Mouse (Mus musculus): ENCODE results near the gene Ebpl. TPM values are rescaled to one million over a fixed set of nuclear protein-coding genes. Genes with fewer than 3 reads are reported as not detected.

The Ebpl gene
- 10.6 and 11.3 TPM in 2 replicates for polyA plus RNA-seq (2015; fragmentation: Nextera tagmentation; extraction: Ambion mirVana)

DNA sequence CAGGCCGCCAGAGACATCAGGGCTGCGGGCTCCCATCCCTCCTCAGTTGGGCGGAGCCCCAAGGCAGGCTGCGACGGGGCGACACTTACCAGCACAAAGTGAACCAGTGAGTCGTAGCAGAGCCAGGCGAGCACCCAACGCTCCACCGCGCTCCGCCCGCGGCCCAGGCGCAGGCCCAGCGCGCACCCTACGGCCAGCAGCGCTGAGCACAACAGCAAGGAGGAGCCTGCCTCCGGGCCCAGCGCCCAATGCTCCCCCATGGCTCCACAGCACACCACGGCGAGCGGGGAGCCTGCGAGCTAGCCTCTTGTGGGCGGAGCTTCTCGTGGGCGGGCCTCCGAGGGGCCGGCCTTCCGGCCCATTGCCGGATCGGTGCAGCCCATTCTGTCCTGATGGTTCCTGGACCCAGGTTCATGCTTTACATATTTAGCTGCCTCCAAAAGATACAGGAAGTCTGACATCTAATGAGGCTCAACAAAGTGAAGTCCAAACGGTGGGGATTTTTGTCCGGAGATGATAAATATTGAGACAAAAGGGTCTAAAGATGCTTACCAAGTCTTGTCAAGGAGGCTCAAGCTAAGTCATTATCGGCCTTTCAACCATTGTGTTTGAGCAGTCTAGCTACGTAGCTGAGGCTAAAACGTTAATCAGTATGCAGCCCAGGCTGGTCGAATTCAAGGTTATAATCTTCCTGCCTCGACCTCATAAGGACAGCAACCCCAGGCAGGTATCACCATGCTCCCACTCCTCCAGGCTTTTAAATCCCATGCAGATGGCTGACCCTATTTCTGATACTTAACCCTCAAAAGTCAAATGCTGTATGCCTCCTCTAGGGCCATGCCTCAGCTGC lies at the start of gene Ebpl:
Gene Ebpl, minus strand, starts transcription at position 309 of the 850 bp plus-strand sequence.
- Histone ChIP-seq H3K4me1 (peaks cover 10% of the 10 kb centered on the region; the same call in 1 of the 2 replicates), H3K4me2 (peak within 1 kb of the TSS; percentile 64), H3K4me3 (peak within 1 kb of the TSS; percentile 50), H3K36me3 (ENCODE audit: poor library complexity, severe bottlenecking) (peaks cover 4% of the 10 kb centered on the region; the same call in 1 of the 2 replicates), H3K27me3 (no peaks in the 10 kb centered on the region), H3K9ac (peak within 1 kb of the TSS; percentile 67), H3K9me3 (replicated peaks) (no peaks in the 10 kb centered on the region), H3K27ac (peak within 1 kb of the TSS; percentile 74)
- ATAC-seq = peak; percentile 97
- WGBS = under 1% methylated on average over 39 of the region's 40 CpGs

DNA sequence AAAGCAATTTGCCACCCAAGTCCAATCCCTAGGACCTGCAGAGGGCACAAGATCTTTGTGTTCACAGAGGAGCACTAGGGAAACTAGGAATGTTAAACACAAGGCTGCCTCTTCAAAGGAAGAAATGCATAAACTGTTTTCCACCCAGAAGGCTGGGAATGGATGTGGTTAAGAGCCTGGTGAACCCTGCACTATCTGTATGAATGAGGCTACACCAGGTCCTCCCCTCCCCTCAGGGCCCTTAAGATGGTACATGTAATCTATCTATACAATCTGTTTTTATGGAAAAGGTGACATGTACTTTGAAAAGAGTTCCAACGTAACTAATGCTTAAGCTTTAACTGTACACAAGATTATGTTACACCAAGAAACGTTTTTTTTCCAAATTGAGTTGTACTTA lies 49.8 kb upstream of the Ebpl start:
- no peaks in the 10 kb centered on the region for H3K27me3 ChIP-seq
- H3K4me1 ChIP-seq = peaks cover 16% of the 10 kb centered on the region
- H3K9me3 ChIP-seq (replicated peaks) = no peaks in the 10 kb centered on the region
- no peak for ATAC-seq
- H3K9ac ChIP-seq = no peak overlapping the region
- no peaks in the 10 kb centered on the region for H3K36me3 ChIP-seq (ENCODE audit: poor library complexity, severe bottlenecking)
- WGBS = 89% methylated on average over 2 of the region's 2 CpGs
- H3K27ac ChIP-seq = no peak overlapping the region
- no peak overlapping the region for H3K4me3 ChIP-seq
- H3K4me2 ChIP-seq = no peak overlapping the region

DNA sequence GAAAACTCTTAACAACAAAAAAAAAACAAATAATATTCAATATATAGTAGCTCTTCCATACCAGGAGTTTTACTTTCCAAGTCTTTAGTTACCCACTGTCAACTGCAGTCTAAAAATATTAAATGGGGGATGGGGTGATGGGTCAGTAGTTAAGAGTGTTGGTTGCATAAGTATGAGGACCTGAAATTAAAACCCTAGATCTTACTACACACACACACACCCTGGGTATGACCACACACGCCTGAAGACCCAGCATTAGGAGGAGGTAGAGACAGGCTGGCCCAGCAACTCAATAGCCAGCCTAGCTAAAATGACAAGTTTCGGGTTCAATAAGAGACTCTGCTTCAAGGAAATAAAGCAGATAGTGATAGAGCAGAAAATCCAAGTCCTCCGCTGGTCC lies 46.8 kb upstream of the Ebpl start:
- no peak overlapping the region for H3K9ac ChIP-seq
- H3K4me2 ChIP-seq = no peak overlapping the region
- H3K27me3 ChIP-seq = no peaks in the 10 kb centered on the region
- H3K9me3 ChIP-seq (replicated peaks) = no peaks in the 10 kb centered on the region
- no peaks in the 10 kb centered on the region for H3K4me1 ChIP-seq
- WGBS = 91% methylated on average over 3 of the region's 3 CpGs
- no peak for ATAC-seq
- H3K4me3 ChIP-seq = no peak overlapping the region
- peaks cover 2% of the 10 kb centered on the region for H3K36me3 ChIP-seq (ENCODE audit: poor library complexity, severe bottlenecking)
- no peak overlapping the region for H3K27ac ChIP-seq

DNA sequence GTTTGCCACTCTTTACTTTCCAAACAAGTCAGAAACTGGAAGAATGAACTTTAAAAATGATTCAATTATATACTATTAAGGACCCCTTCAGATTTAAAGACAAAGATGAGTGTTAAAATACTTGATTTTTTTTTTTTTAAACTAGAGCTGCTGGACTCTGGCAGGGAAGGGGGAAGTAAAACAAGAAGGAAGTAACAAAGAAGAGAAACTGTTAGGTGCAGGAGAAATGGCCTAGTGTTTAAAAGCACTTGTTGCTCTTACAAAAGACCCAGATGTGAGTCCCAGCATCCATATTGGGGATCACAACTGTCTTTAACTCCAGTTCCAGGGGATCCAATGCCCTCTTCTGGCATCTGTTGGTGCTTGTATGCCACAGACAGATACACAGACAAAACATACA lies 45.5 kb upstream of the Ebpl start:
- ATAC-seq = no peak
- no peaks in the 10 kb centered on the region for H3K9me3 ChIP-seq (replicated peaks)
- H3K4me1 ChIP-seq = no peaks in the 10 kb centered on the region
- no peak overlapping the region for H3K9ac ChIP-seq
- no peak overlapping the region for H3K27ac ChIP-seq
- no peak overlapping the region for H3K4me2 ChIP-seq
- no peak overlapping the region for H3K4me3 ChIP-seq
- no peaks in the 10 kb centered on the region for H3K27me3 ChIP-seq
- peaks cover 9% of the 10 kb centered on the region for H3K36me3 ChIP-seq (ENCODE audit: poor library complexity, severe bottlenecking)

DNA sequence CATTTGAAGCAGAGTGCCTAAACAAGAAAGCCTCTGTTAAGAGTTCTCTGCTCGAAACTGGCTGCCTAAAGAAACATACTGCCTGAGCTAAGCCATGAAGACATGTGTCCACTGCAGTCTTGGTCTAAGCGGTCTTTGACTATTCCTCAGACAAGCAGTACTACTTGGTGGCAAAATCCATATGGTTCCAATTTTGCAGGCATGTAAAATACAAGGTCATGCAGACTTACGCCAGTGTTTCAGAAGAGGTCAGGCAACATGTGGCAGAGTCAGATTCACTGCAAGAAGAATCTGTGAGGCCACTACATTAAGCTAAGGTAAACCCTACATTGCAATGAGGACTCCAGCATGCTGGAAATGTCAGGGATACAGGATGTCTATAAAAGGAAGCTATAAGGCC lies 44.7 kb upstream of the Ebpl start:
- peaks cover 15% of the 10 kb centered on the region for H3K36me3 ChIP-seq (ENCODE audit: poor library complexity, severe bottlenecking)
- 91% methylated on average over 3 of the region's 3 CpGs for WGBS
- H3K4me3 ChIP-seq = no peak overlapping the region
- H3K27me3 ChIP-seq = no peaks in the 10 kb centered on the region
- no peak overlapping the region for H3K27ac ChIP-seq
- H3K4me1 ChIP-seq = no peaks in the 10 kb centered on the region
- H3K9ac ChIP-seq = no peak overlapping the region
- no peak for ATAC-seq
- no peaks in the 10 kb centered on the region for H3K9me3 ChIP-seq (replicated peaks)
- H3K4me2 ChIP-seq = no peak overlapping the region

DNA sequence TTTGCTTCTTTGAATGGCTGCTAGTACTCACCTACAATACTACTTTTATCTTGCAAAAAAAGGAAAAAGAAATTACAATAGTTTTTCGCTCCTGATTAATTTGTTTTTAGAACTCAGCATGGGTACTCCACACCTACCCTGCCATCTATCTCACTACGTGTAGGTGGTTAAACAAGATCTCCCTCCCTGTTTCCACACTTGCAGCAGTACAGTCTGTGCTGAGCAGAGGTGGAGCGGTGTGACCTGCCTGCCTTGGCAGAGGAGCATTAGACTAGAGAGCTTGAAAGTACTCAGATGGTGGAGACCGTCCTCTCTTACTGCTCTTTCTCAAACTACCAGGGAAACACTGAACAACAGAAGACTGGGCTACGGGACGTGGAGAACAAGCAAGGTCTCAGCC lies 34.5 kb upstream of the Ebpl start:
- 86% methylated on average over 6 of the region's 6 CpGs for WGBS
- Histone ChIP-seq H3K27me3 (no peaks in the 10 kb centered on the region), H3K36me3 (ENCODE audit: poor library complexity, severe bottlenecking) (peaks cover 35% of the 10 kb centered on the region), H3K27ac (no peak overlapping the region), H3K9me3 (replicated peaks) (no peaks in the 10 kb centered on the region), H3K4me1 (no peaks in the 10 kb centered on the region), H3K4me3 (no peak overlapping the region), H3K9ac (no peak overlapping the region), H3K4me2 (no peak overlapping the region)
- ATAC-seq = no peak

DNA sequence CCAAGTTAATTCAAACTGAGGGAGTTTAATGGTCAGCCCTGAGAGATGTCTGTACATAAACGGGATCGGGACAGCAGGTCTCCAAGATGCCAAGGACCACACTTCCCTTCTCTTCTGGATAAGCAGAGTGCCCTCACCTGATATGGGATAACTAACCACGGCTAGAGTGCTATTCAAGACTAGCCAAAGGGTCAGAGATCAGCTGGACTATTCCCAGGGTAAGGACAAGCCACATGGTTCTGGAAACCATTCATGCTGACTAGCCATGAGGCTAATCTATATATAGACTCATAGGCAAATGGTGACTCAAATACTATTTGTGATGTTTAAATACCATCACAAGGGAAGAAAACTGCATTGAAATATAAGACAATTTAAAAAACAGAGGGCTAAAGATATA lies 30.3 kb upstream of the Ebpl start:
- H3K36me3 ChIP-seq (ENCODE audit: poor library complexity, severe bottlenecking) = peaks cover 39% of the 10 kb centered on the region
- no peak overlapping the region for H3K9ac ChIP-seq
- no peak overlapping the region for H3K4me3 ChIP-seq
- H3K27ac ChIP-seq = no peak overlapping the region
- H3K9me3 ChIP-seq (replicated peaks) = no peaks in the 10 kb centered on the region
- H3K4me2 ChIP-seq = no peak overlapping the region
- H3K4me1 ChIP-seq = no peaks in the 10 kb centered on the region
- no peaks in the 10 kb centered on the region for H3K27me3 ChIP-seq
- no peak for ATAC-seq
- 89% methylated on average over 3 of the region's 3 CpGs for WGBS

DNA sequence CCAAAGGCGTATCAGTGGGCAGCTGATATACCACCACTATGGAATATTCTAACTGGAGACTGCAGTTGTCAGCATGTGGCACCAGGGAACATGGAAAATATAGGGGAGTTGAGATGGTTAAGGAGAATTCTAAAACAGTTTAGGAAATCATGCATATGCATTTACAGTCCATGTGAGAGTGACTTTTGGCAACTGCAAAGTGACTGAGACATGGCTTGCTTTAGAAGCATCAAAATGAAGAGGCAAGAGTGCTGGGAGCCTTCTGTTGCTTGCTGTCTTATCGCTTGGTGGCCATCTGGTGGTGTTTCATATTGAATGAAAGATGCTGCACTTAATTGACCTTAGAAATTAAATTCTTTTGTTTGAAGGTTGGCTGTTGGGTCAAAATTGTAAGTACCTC lies 7.1 kb upstream of the Ebpl start:
- ATAC-seq = no peak; the same call in 1 of the 2 replicates
- H3K27me3 ChIP-seq = no peaks in the 10 kb centered on the region
- peaks cover 43% of the 10 kb centered on the region for H3K36me3 ChIP-seq (ENCODE audit: poor library complexity, severe bottlenecking)
- WGBS = 82% methylated on average over 2 of the region's 2 CpGs
- no peak overlapping the region for H3K9ac ChIP-seq
- H3K4me3 ChIP-seq = no peak overlapping the region
- no peak overlapping the region for H3K4me2 ChIP-seq
- H3K9me3 ChIP-seq (replicated peaks) = no peaks in the 10 kb centered on the region
- no peaks in the 10 kb centered on the region for H3K4me1 ChIP-seq
- H3K27ac ChIP-seq = no peak overlapping the region

DNA sequence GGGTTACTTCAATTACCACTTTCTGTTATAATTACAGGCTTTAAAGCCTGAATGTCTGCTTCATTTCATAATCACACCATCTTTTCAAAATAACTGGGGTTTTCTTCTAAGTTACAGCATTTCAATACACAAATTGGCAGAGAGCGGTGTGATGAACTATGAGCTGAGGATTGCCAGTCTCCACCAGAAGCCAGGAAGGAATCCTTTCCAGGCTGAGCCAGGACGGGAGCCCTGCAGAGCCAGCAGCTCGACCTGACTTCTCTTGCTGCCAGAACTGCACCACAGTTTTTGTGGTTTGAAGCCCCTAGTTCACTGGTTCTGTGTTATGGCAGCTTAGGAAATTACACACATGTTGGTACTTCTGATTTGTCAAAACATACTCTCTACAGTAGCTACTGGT lies 4.4 kb upstream of the Ebpl start:
- no peaks in the 10 kb centered on the region for H3K9me3 ChIP-seq (replicated peaks)
- H3K4me3 ChIP-seq = no peak overlapping the region
- peaks cover 10% of the 10 kb centered on the region; the same call in 1 of the 2 replicates for H3K4me1 ChIP-seq
- no peak overlapping the region for H3K9ac ChIP-seq
- no peak overlapping the region for H3K27ac ChIP-seq
- no peaks in the 10 kb centered on the region for H3K27me3 ChIP-seq
- ATAC-seq = no peak
- WGBS = 77% methylated on average over 3 of the region's 3 CpGs
- no peak overlapping the region for H3K4me2 ChIP-seq
- peaks cover 24% of the 10 kb centered on the region for H3K36me3 ChIP-seq (ENCODE audit: poor library complexity, severe bottlenecking)

DNA sequence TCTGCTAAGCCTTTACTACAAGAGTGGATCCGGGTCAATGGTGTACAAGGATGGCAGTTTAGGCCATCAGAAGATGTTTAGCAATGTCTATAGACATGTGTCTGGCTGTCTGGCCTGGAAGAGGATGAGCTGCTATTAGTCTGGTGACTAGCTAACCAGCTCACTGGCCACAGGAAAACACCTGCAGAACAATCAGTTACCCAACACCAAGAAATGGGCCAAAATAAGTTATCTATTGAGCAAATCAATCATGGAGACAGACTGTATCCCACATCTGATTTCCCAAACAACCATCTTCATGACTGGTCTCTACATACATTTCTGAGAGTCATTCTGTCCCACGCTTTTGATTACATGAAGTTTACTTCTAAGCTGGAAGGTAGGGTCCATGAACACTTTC lies 3.5 kb upstream of the Ebpl start:
- H3K27me3 ChIP-seq = no peaks in the 10 kb centered on the region
- no peak overlapping the region for H3K27ac ChIP-seq
- no peak for ATAC-seq
- H3K4me3 ChIP-seq = no peak overlapping the region
- peaks cover 10% of the 10 kb centered on the region; the same call in 1 of the 2 replicates for H3K4me1 ChIP-seq
- H3K9me3 ChIP-seq (replicated peaks) = no peaks in the 10 kb centered on the region
- 92% methylated on average over 2 of the region's 2 CpGs for WGBS
- H3K36me3 ChIP-seq (ENCODE audit: poor library complexity, severe bottlenecking) = peaks cover 21% of the 10 kb centered on the region
- H3K9ac ChIP-seq = no peak overlapping the region
- H3K4me2 ChIP-seq = no peak overlapping the region

DNA sequence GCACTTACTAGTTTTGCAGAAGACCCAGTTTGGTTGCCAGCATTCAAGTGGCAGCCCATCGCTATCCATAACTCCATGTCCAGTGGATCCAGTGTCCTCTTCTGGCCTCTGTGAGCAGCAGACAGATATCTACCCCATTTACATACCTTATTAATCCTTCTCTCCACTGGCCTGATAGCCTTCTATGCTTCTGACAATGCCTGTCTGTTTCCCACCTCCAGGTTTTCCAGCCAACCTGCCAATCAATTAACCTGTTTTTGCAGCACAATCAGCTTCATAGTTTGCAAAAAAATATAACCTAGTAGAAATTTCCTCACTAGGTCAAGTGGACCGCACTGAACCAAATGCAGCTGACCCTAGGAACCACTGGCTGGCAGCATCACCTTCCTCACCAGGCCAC lies 2.0 kb upstream of the Ebpl start:
- no peaks in the 10 kb centered on the region for H3K27me3 ChIP-seq
- ATAC-seq = no peak
- peaks cover 19% of the 10 kb centered on the region for H3K36me3 ChIP-seq (ENCODE audit: poor library complexity, severe bottlenecking)
- peaks cover 10% of the 10 kb centered on the region; the same call in 1 of the 2 replicates for H3K4me1 ChIP-seq
- H3K9me3 ChIP-seq (replicated peaks) = no peaks in the 10 kb centered on the region
- H3K9ac ChIP-seq = no peak overlapping the region
- no peak overlapping the region for H3K4me2 ChIP-seq
- WGBS = 94% methylated on average over 2 of the region's 2 CpGs
- no peak overlapping the region for H3K4me3 ChIP-seq
- H3K27ac ChIP-seq = no peak overlapping the region

DNA sequence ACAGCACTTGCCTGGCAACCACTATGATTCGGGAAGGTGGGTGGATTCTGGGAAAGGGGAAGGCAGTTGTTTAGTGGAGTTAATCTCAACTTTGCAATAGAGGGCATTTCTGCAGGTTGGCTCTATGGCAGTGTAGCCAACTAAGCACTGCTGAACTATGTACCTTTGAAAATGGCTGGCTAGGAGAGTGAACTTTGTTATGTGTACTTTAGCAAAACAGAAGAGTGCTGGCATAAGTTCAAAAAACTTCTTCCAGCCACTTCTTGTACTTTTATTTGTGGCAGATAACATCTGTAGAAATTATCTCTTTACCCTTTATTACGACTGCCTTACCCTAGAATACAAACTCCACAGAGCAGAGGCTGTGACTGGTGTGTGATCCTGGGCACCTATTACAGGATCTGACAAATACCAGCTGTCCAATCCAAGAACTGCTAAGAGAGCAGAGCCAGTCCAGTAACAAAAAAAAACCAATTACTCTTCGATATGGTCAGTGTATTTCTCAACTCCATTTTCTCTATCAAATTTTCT lies 807 bp upstream of the Ebpl start:
- peak overlapping the region; percentile 67; the same call in 1 of the 2 replicates for H3K9ac ChIP-seq
- H3K27ac ChIP-seq = no peak overlapping the region
- H3K9me3 ChIP-seq (replicated peaks) = no peaks in the 10 kb centered on the region
- peak overlapping the region; percentile 64 for H3K4me2 ChIP-seq
- WGBS = 60% methylated on average over 3 of the region's 3 CpGs
- H3K4me1 ChIP-seq = peaks cover 10% of the 10 kb centered on the region; the same call in 1 of the 2 replicates
- peaks cover 8% of the 10 kb centered on the region; the same call in 1 of the 2 replicates for H3K36me3 ChIP-seq (ENCODE audit: poor library complexity, severe bottlenecking)
- H3K4me3 ChIP-seq = peak overlapping the region; percentile 50; the same call in 1 of the 2 replicates
- H3K27me3 ChIP-seq = no peaks in the 10 kb centered on the region
- ATAC-seq = peak; percentile 4; the same call in 1 of the 2 replicates

Data from forebrain, embryonic 13.5 days (tissue).